Mouse (Mus musculus): ENCODE data around the gene Tmem63a. TPM values are rescaled to one million over a fixed set of nuclear protein-coding genes. Genes with fewer than 3 reads are reported as not detected.
A peak's percentile ranks its signal among the peaks of the same experiment; 100 is the strongest.
"Not testable (repeated sequence)": the region's sequence is repeated elsewhere in the genome, so short reads cannot be mapped to it uniquely, and the experiment has no call there.

Gene Tmem63a
- polyA plus RNA-seq, 1 experiment from 2014 or later: 7.5 TPM

GRCm38 (mm10) chr1:180981298-180982046, 39.3 kb downstream of the Tmem63a start:
- not testable (repeated sequence) for H3K36me3 ChIP-seq (ENCODE audit: control insufficient read depth, insufficient read depth, low read length); H3K9ac ChIP-seq (ENCODE audit: low read depth, low read length); H3K4me3 ChIP-seq (ENCODE audit: low read length); H3K27ac ChIP-seq (ENCODE audit: low read depth, low read length); H3K4me2 ChIP-seq (replicated peaks; ENCODE audit: low read depth, low read length); H3K9me3 ChIP-seq (ENCODE audit: control insufficient read depth, low read length); H3K4me1 ChIP-seq (ENCODE audit: control insufficient read depth, insufficient read depth, low read length); ATAC-seq (ENCODE audit: low FRiP score, low TSS enrichment); H3K27me3 ChIP-seq (ENCODE audit: control insufficient read depth, insufficient read depth, low read length)
- 82% methylated on average over 7 of the region's 7 CpGs for WGBS

DNA sequence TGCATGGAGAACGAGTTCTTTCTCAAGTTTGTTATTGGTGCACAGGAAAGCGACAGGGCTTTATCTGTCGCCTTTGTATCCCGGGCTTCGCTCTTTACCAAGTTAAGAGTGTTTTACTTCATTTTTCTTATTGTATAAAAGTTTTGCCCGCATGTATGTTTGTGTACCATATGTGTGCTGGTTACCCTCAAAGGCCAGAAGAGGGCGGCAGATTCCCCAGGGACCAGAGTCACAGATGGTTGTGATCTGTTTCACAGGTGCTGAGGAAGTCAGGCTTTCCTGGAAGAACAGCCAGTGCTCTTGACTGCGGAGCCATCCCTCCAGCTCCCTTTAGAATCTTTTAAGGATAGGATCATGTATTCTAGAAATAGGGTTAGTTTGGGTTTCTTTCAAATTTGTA, 44.6 kb downstream of the Tmem63a start:
- Histone ChIP-seq H3K27me3 (ENCODE audit: control insufficient read depth, insufficient read depth, low read length) (no peaks in the 10 kb centered on the region), H3K9ac (ENCODE audit: low read depth, low read length) (no peak overlapping the region), H3K27ac (ENCODE audit: low read depth, low read length) (no peak overlapping the region), H3K36me3 (ENCODE audit: control insufficient read depth, insufficient read depth, low read length) (no peaks in the 10 kb centered on the region), H3K4me3 (ENCODE audit: low read length) (no peak overlapping the region), H3K4me2 (replicated peaks; ENCODE audit: low read depth, low read length) (no peak overlapping the region), H3K9me3 (ENCODE audit: control insufficient read depth, low read length) (no peaks in the 10 kb centered on the region), H3K4me1 (ENCODE audit: control insufficient read depth, insufficient read depth, low read length) (no peaks in the 10 kb centered on the region)
- WGBS: 91% methylated on average over 8 of the region's 8 CpGs
- ATAC-seq (ENCODE audit: low FRiP score, low TSS enrichment): no peak

DNA sequence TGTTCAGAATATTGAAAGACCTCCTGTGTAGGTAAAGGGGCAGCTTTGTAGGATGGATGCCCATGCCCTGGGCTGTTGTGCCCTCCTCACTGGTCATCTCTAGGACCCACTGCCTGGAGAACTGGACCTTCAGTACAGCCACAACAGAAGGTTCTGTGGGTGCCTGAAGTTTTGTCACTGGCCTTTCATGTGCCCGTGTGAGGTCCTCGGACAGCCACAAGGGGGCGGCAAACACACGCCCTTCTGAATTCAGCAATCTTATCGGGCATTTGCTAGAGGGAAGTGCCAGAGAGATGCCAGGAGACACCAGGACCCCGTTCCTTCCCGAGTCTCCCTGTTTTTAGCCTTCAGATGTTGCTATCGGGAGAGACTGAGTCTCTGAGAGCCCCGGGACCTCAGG, 45.6 kb downstream of the Tmem63a start:
- H3K4me3 ChIP-seq (ENCODE audit: low read length): no peak overlapping the region
- H3K27me3 ChIP-seq (ENCODE audit: control insufficient read depth, insufficient read depth, low read length): no peaks in the 10 kb centered on the region
- no peak for ATAC-seq (ENCODE audit: low FRiP score, low TSS enrichment)
- no peak overlapping the region for H3K4me2 ChIP-seq (replicated peaks; ENCODE audit: low read depth, low read length)
- H3K9me3 ChIP-seq (ENCODE audit: control insufficient read depth, low read length): no peaks in the 10 kb centered on the region
- H3K4me1 ChIP-seq (ENCODE audit: control insufficient read depth, insufficient read depth, low read length): no peaks in the 10 kb centered on the region
- no peak overlapping the region for H3K9ac ChIP-seq (ENCODE audit: low read depth, low read length)
- WGBS: 3% methylated on average over 9 of the region's 9 CpGs
- no peak overlapping the region for H3K27ac ChIP-seq (ENCODE audit: low read depth, low read length)
- H3K36me3 ChIP-seq (ENCODE audit: control insufficient read depth, insufficient read depth, low read length): no peaks in the 10 kb centered on the region

- Histone ChIP-seq H3K9me3 (ENCODE audit: control insufficient read depth, low read length) (no peaks in the 10 kb centered on the region), H3K36me3 (ENCODE audit: control insufficient read depth, insufficient read depth, low read length) (no peaks in the 10 kb centered on the region), H3K9ac (ENCODE audit: low read depth, low read length) (no peak overlapping the region), H3K4me3 (ENCODE audit: low read length) (no peak overlapping the region), H3K27me3 (ENCODE audit: control insufficient read depth, insufficient read depth, low read length) (no peaks in the 10 kb centered on the region), H3K4me1 (ENCODE audit: control insufficient read depth, insufficient read depth, low read length) (no peaks in the 10 kb centered on the region), H3K27ac (ENCODE audit: low read depth, low read length) (no peak overlapping the region), H3K4me2 (replicated peaks; ENCODE audit: low read depth, low read length) (no peak overlapping the region)
- no peak for ATAC-seq (ENCODE audit: low FRiP score, low TSS enrichment)
- 54% methylated on average over 3 of the region's 3 CpGs for WGBS
These were observed 48.5 kb downstream of the Tmem63a start for GRCm38 (mm10) chr1:180990671-180991070.

DNA sequence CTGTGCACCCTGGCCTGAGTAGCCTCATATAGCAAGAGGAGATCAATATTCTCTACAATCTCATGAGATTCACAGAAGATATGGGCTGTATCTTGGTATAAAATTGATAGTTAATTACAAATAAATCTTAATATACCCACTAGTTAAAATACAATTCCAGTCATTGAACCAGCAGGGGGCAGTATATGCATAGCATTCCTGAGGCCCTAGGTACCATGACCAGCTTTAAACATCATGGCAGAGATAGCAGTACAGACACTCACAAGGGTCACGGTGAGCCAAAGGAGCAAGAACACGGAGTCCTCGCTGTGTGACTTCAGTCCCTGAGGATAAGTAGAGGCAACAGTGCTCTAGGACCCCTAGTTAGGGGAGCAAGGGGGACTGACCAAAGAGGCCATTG, 50.0 kb downstream of the Tmem63a start:
- no peak overlapping the region for H3K4me2 ChIP-seq (replicated peaks; ENCODE audit: low read depth, low read length)
- H3K27ac ChIP-seq (ENCODE audit: low read depth, low read length): no peak overlapping the region
- peak; percentile 63; the same call in 1 of the 2 replicates for ATAC-seq (ENCODE audit: low FRiP score, low TSS enrichment)
- no peaks in the 10 kb centered on the region for H3K4me1 ChIP-seq (ENCODE audit: control insufficient read depth, insufficient read depth, low read length)
- H3K9me3 ChIP-seq (ENCODE audit: control insufficient read depth, low read length): no peaks in the 10 kb centered on the region
- no peak overlapping the region for H3K9ac ChIP-seq (ENCODE audit: low read depth, low read length)
- H3K36me3 ChIP-seq (ENCODE audit: control insufficient read depth, insufficient read depth, low read length): no peaks in the 10 kb centered on the region
- no peak overlapping the region for H3K4me3 ChIP-seq (ENCODE audit: low read length)
- WGBS: 51% methylated on average over 3 of the region's 3 CpGs
- H3K27me3 ChIP-seq (ENCODE audit: control insufficient read depth, insufficient read depth, low read length): no peaks in the 10 kb centered on the region

GRCm38 (mm10) chr1:181000501-181001092, 58.5 kb downstream of the Tmem63a start:
- no peak overlapping the region for H3K4me2 ChIP-seq (replicated peaks; ENCODE audit: low read depth, low read length)
- no peak overlapping the region; the same call in 1 of the 2 replicates for H3K27ac ChIP-seq (ENCODE audit: low read depth, low read length)
- H3K9ac ChIP-seq (ENCODE audit: low read depth, low read length): no peak overlapping the region
- H3K27me3 ChIP-seq (ENCODE audit: control insufficient read depth, insufficient read depth, low read length): no peaks in the 10 kb centered on the region
- no peaks in the 10 kb centered on the region for H3K36me3 ChIP-seq (ENCODE audit: control insufficient read depth, insufficient read depth, low read length)
- ATAC-seq (ENCODE audit: low FRiP score, low TSS enrichment): peak; percentile 91
- 3% methylated on average over 10 of the region's 10 CpGs for WGBS
- no peak overlapping the region for H3K4me3 ChIP-seq (ENCODE audit: low read length)
- H3K4me1 ChIP-seq (ENCODE audit: control insufficient read depth, insufficient read depth, low read length): peaks cover 12% of the 10 kb centered on the region
- no peaks in the 10 kb centered on the region for H3K9me3 ChIP-seq (ENCODE audit: control insufficient read depth, low read length)

- 80% methylated on average over 3 of the region's 3 CpGs for WGBS
- Histone ChIP-seq H3K27me3 (ENCODE audit: control insufficient read depth, insufficient read depth, low read length) (no peaks in the 10 kb centered on the region), H3K4me3 (ENCODE audit: low read length) (no peak overlapping the region), H3K9me3 (ENCODE audit: control insufficient read depth, low read length) (no peaks in the 10 kb centered on the region), H3K27ac (ENCODE audit: low read depth, low read length) (no peak overlapping the region), H3K4me2 (replicated peaks; ENCODE audit: low read depth, low read length) (no peak overlapping the region), H3K4me1 (ENCODE audit: control insufficient read depth, insufficient read depth, low read length) (peaks cover 12% of the 10 kb centered on the region), H3K9ac (ENCODE audit: low read depth, low read length) (no peak overlapping the region), H3K36me3 (ENCODE audit: control insufficient read depth, insufficient read depth, low read length) (no peaks in the 10 kb centered on the region)
- ATAC-seq (ENCODE audit: low FRiP score, low TSS enrichment): 0 out of 2 replicates have a peak, but pooled peaks have one; percentile 20
These were observed 59.1 kb downstream of the Tmem63a start for GRCm38 (mm10) chr1:181001217-181001616.

DNA sequence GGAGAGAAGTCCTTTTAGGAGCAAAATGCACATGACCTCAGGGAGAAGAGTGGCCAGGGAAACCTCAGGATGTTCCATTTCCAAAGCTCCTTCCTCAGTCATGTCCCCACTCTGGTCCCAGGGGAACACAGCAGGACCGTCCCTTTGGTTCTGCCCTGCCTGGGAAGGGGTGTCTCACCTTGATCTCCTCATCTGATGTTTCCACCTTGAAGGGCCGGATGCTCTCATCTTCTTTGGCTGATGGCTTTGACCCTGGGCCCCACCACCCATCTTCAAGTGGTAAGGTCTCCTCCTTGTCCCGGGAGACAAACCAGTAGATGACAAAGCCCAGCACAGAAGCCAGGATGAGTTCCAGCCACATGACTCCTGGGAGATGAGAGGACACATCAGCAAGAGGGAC, 59.5 kb downstream of the Tmem63a start:
- Histone ChIP-seq H3K9ac (ENCODE audit: low read depth, low read length) (no peak overlapping the region), H3K27me3 (ENCODE audit: control insufficient read depth, insufficient read depth, low read length) (no peaks in the 10 kb centered on the region), H3K4me2 (replicated peaks; ENCODE audit: low read depth, low read length) (no peak overlapping the region), H3K9me3 (ENCODE audit: control insufficient read depth, low read length) (no peaks in the 10 kb centered on the region), H3K36me3 (ENCODE audit: control insufficient read depth, insufficient read depth, low read length) (no peaks in the 10 kb centered on the region), H3K4me3 (ENCODE audit: low read length) (no peak overlapping the region), H3K4me1 (ENCODE audit: control insufficient read depth, insufficient read depth, low read length) (peaks cover 12% of the 10 kb centered on the region), H3K27ac (ENCODE audit: low read depth, low read length) (no peak overlapping the region)
- ATAC-seq (ENCODE audit: low FRiP score, low TSS enrichment): no peak
- WGBS: 80% methylated on average over 3 of the region's 3 CpGs

DNA sequence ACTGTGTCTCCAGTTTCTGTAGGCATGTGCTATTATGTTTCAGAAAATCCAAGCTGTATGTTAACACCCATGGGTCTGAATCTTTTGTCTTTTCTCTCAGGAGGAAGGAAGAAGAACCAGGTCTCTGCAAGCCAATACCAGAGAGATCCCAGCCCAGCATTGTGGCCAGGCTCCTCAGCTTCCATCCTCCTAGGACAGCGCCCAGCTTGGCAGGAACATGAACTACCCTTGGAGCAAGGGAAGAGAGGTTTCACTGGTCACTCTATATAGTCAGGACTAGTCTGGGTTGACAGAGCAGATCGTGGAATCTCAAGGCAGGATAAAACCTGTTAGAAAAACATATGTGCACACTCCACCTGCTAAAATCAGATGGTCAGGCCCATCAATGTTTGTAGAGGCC, 61.6 kb downstream of the Tmem63a start:
- no peaks in the 10 kb centered on the region for H3K9me3 ChIP-seq (ENCODE audit: control insufficient read depth, low read length)
- no peak overlapping the region for H3K4me2 ChIP-seq (replicated peaks; ENCODE audit: low read depth, low read length)
- no peak overlapping the region for H3K27ac ChIP-seq (ENCODE audit: low read depth, low read length)
- H3K4me3 ChIP-seq (ENCODE audit: low read length): no peak overlapping the region
- H3K36me3 ChIP-seq (ENCODE audit: control insufficient read depth, insufficient read depth, low read length): no peaks in the 10 kb centered on the region
- ATAC-seq (ENCODE audit: low FRiP score, low TSS enrichment): no peak
- no peaks in the 10 kb centered on the region for H3K27me3 ChIP-seq (ENCODE audit: control insufficient read depth, insufficient read depth, low read length)
- WGBS: 77% methylated on average over 2 of the region's 2 CpGs
- peaks cover 12% of the 10 kb centered on the region for H3K4me1 ChIP-seq (ENCODE audit: control insufficient read depth, insufficient read depth, low read length)
- H3K9ac ChIP-seq (ENCODE audit: low read depth, low read length): no peak overlapping the region

Measured in kidney, embryonic 14.5 days (tissue).